Mouse (Mus musculus) neural tube, postnatal 0 days (tissue): ENCODE data around the gene Prss44. TPM values are rescaled to one million over a fixed set of nuclear protein-coding genes. Genes with fewer than 3 reads are reported as not detected.

Source experiments
- polyA plus RNA-seq: library from polyadenylated mRNA; unstranded; fragments of >200 nt; fragmentation: Nextera tagmentation; extraction: Ambion mirVana; gene quantifications from 2 replicates; pipeline ENCODE4 v1.2.1, GENCODE M21; 2015

The Prss44 gene
- polyA plus RNA-seq: 0.23 TPM in 1 of 2 replicates, not detected in the other

GRCm38 (mm10) chr9:110813789-110814188 lies at the start of gene Prss44:
TSS of gene Prss44 (plus strand) at chr9:110813994.

GRCm38 (mm10) chr9:110797866-110798265 lies 15.9 kb upstream of the Prss44 start, which contains the start of gene Prss42:
TSS of gene Prss42 (plus strand) at chr9:110798166.

DNA sequence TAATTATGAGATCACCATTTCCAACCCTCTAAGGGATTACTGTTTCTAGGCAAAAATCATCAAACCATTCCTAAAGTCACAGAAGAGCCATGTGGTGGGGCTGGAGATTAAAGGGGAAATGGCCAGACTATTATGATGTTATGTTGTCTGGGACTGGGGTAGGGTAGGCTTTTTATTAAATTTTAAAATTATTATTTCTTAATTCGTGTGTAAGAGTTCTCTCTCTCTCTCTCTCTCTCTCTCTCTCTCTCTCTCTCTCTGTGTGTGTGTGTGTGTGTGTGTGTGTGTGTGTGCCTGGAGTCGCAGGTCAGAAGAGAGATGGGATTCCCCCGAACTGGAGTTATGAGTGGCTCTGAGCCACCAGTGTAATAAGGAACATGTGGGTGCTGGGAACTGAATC lies 12.6 kb downstream of the Prss44 start, which contains the start of gene Prss43:
TSS of gene Prss43 (plus strand) at position 301 of the 400 bp plus-strand sequence.

DNA sequence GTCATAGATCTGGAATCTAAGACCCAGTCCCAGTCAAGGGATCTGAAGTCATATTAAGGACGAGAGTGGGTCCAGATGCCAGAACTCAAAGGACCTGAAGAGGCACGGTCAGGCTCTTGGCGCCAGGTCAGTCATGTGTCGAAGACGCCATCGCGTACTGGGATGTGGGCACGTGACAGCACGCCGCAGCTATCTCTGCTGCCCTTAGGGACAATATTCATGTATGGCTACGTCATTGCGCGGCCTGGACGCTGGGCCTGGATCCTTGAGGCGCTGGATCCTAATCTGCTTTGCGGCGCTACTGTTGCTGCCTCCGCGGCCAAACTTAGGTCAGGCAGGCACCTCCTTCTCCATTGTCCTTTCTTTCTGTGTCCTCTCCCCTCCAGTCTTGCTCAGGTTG lies 20.6 kb downstream of the Prss44 start, which contains the start of gene Prss45:
TSS of gene Prss45 (plus strand) at position 178 of the 400 bp plus-strand sequence.

GRCm38 (mm10) chr9:110844206-110844605 lies 30.4 kb downstream of the Prss44 start, which contains the start of gene Prss46:
TSS of gene Prss46 (plus strand) at chr9:110844506.

DNA sequence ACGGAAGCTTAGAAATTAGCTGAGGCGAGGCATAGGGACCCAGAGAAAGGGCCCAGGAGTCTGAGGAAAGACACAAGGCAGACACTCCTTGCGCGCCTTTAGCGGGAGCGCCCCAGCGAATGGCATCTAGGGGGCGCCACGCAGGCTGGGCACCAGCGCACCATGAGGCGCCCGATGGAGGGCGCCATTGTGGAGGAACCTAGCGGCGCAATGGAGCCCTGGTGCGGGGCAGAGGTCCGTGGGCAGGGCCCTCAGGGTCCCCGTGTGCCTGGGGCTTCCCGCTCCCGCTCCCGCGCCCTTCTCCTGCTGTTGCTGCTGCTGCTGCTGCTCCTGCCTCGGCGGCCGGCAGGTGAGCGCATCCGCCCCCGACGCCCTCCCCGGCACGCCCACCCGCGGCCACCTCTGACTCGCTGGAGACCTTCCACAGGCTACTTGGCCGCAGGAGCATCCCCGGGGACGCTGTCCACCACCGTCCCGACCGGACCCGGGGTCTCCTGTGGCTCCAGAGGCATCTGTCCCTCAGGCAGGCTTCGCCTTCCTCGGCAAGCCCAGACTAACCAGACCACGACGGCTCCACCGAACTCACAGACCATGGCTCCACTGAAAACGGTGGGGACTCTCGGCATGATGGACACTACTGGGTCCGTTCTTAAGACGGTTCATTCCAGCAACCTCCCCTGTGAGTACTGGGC lies 44.1 kb downstream of the Prss44 start, which contains the start of gene Prss50:
TSS of gene Prss50 (plus strand) at position 187 of the 692 bp plus-strand sequence.

Other genes with a start within 250 kb of the Prss44 start
- 20.0 and 21.8 TPM in 2 replicates for gene Nradd, start 189.5 kb upstream of the Prss44 start, polyA plus RNA-seq
- 3.2 and 4.8 TPM in 2 replicates for gene Nbeal2, start 159.8 kb upstream of the Prss44 start, polyA plus RNA-seq
- 101 and 106 TPM in 2 replicates for gene Ccdc12, start 157.5 kb upstream of the Prss44 start, polyA plus RNA-seq
- gene Myl3, start 72.1 kb upstream of the Prss44 start, polyA plus RNA-seq: 0.68 and 1.3 TPM in 2 replicates
- gene Pth1r, start 66.8 kb upstream of the Prss44 start, polyA plus RNA-seq: 15.6 and 16.3 TPM in 2 replicates
- gene Prss42, start 15.8 kb upstream of the Prss44 start, polyA plus RNA-seq: not detected in 2 replicates
- 0.14 TPM in 1 of 2 replicates, not detected in the other for gene Prss43, start 12.7 kb downstream of the Prss44 start, polyA plus RNA-seq
- 0.13 TPM in 1 of 2 replicates, not detected in the other for gene Prss45, start 20.6 kb downstream of the Prss44 start, polyA plus RNA-seq
- gene Prss46, start 30.5 kb downstream of the Prss44 start, polyA plus RNA-seq: not detected in 2 replicates
- 1.5 and 2.2 TPM in 2 replicates for gene Prss50, start 44.0 kb downstream of the Prss44 start, polyA plus RNA-seq
- gene Als2cl, start 65.9 kb downstream of the Prss44 start, polyA plus RNA-seq: 5.5 and 6.2 TPM in 2 replicates
- 15.2 and 18.3 TPM in 2 replicates for gene Tmie, start 66.1 kb downstream of the Prss44 start, polyA plus RNA-seq
- gene Fam240a, start 102.9 kb downstream of the Prss44 start, polyA plus RNA-seq: not detected in 2 replicates
- gene Tdgf1, start 132.2 kb downstream of the Prss44 start, polyA plus RNA-seq: 1.9 and 2.5 TPM in 2 replicates
- 3.9 TPM in 2 replicates for gene Lrrc2, start 137.6 kb downstream of the Prss44 start, polyA plus RNA-seq
- gene Rtp3, start 176.6 kb downstream of the Prss44 start, polyA plus RNA-seq: not detected in 2 replicates
- gene Ltf, start 205.3 kb downstream of the Prss44 start, polyA plus RNA-seq: 0.45 and 0.98 TPM in 2 replicates
- gene Ccrl2, start 243.5 kb downstream of the Prss44 start, polyA plus RNA-seq: 1.4 and 1.8 TPM in 2 replicates